Mouse (Mus musculus) neural tube, embryonic 12.5 days (tissue): ENCODE data around the gene Gm42517. TPM values are rescaled to one million over a fixed set of nuclear protein-coding genes. Genes with fewer than 3 reads are reported as not detected.
A peak's percentile ranks its signal among the peaks of the same experiment; 100 is the strongest.

Experiments used
- ATAC-seq: fragments of 200-750 bp; cut with Nextera tagmentation; 2 replicates; pipeline ENCODE4 v1.8.0; 2017; ENCODE audit warnings: low read depth, mild to moderate bottlenecking, moderate TSS enrichment, moderate library complexity; ENCODE audit not compliant: low FRiP score
- H3K27ac ChIP-seq: fragments of 300-500 bp; sonication (generic); 2 replicates; pipeline ENCODE4 v1.5.1; 2016
- H3K27me3 ChIP-seq: fragments of 300-500 bp; sonication (generic); replicated peaks from 2 replicates; pipeline ENCODE4 v1.6.1; 2016; ENCODE audit warnings: mild to moderate bottlenecking
- H3K36me3 ChIP-seq: fragments of 300-500 bp; sonication (generic); 2 replicates; pipeline ENCODE4 v1.6.1; 2016; ENCODE audit warnings: mild to moderate bottlenecking
- H3K4me1 ChIP-seq: fragments of 300-500 bp; sonication (generic); 2 replicates; pipeline ENCODE4 v1.6.1; 2016
- H3K4me2 ChIP-seq: fragments of 300-500 bp; sonication (generic); replicated peaks from 2 replicates; pipeline ENCODE4 v1.6.1; 2016; ENCODE audit warnings: mild to moderate bottlenecking
- H3K4me3 ChIP-seq: fragments of 300-500 bp; sonication (generic); 2 replicates; pipeline ENCODE4 v1.5.1; 2016
- H3K9ac ChIP-seq: fragments of 300-500 bp; sonication (generic); 2 replicates; pipeline ENCODE4 v1.6.1; 2016; ENCODE audit warnings: mild to moderate bottlenecking
- H3K9me3 ChIP-seq: fragments of 300-500 bp; sonication (generic); 2 replicates; pipeline ENCODE4 v1.6.1; 2016; ENCODE audit warnings: mild to moderate bottlenecking
- WGBS: fragments of 180-500 bp; shearing (Covaris S2); methylation state at CpG from one replicate; pipeline ENCODE4 v1.1.7; 2016; 5-methylcytosine and 5-hydroxymethylcytosine counted together
- polyA plus RNA-seq: library from polyadenylated mRNA; unstranded; fragments of >200 nt; fragmentation: Nextera tagmentation; extraction: Ambion mirVana; gene quantifications from 2 replicates; pipeline ENCODE4 v1.2.1, GENCODE M21; 2016

Gene Gm42517
- polyA plus RNA-seq, 1 experiment from 2014 or later = 0.51 TPM

- Histone ChIP-seq H3K9ac (no peak overlapping the region), H3K4me3 (peak overlapping the region; percentile 26), H3K27me3 (peaks cover 85% of the 10 kb centered on the region), H3K4me2 (peak overlapping the region; percentile 96), H3K4me1 (peaks cover 27% of the 10 kb centered on the region), H3K9me3 (no peaks in the 10 kb centered on the region), H3K36me3 (no peaks in the 10 kb centered on the region), H3K27ac (no peak overlapping the region)
- ATAC-seq = no peak
- WGBS = under 1% methylated on average over 49 of the region's 49 CpGs
Measured at GRCm38 (mm10) chr5:108368851-108369621, 1.3 kb upstream of the Gm42517 start.

DNA sequence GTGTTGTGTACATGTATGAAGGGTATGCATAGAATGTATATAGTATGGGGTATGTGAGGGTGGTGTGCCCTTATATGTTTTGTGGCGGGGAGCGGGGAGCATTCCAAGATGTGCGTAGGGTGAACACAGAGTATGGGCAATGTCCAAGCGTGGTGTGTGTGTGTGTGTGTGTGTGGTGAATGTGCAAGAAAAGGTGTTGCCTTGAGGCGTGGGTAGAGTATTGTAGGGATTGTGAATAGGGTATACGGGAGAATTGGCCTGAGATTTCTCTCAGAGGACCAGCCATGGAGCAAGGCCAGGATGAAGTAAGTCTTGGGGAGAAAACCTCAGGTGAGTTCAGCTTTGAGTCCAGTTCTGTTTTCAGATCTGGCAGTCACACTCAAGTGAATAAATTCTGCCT, 724 bp upstream of the Gm42517 start:
- 6% methylated on average over 6 of the region's 6 CpGs for WGBS
- Histone ChIP-seq H3K27me3 (peaks cover 88% of the 10 kb centered on the region), H3K4me2 (peak overlapping the region; percentile 96), H3K36me3 (no peaks in the 10 kb centered on the region), H3K9me3 (no peaks in the 10 kb centered on the region), H3K27ac (no peak overlapping the region), H3K4me1 (peaks cover 27% of the 10 kb centered on the region), H3K4me3 (peak overlapping the region; percentile 26; the same call in 1 of the 2 replicates), H3K9ac (no peak overlapping the region)
- peak; percentile 23; the same call in 1 of the 2 replicates for ATAC-seq

GRCm38 (mm10) chr5:108366984-108367841, 509 bp downstream of the Gm42517 start:
- Histone ChIP-seq H3K4me2 (peak overlapping the region; percentile 96), H3K27me3 (peaks cover 89% of the 10 kb centered on the region), H3K27ac (no peak overlapping the region), H3K36me3 (no peaks in the 10 kb centered on the region), H3K4me1 (peaks cover 27% of the 10 kb centered on the region), H3K4me3 (peak overlapping the region; percentile 55), H3K9me3 (no peaks in the 10 kb centered on the region), H3K9ac (peak overlapping the region; percentile 56)
- peak; percentile 55 for ATAC-seq
- WGBS = under 1% methylated on average over 92 of the region's 100 CpGs

DNA sequence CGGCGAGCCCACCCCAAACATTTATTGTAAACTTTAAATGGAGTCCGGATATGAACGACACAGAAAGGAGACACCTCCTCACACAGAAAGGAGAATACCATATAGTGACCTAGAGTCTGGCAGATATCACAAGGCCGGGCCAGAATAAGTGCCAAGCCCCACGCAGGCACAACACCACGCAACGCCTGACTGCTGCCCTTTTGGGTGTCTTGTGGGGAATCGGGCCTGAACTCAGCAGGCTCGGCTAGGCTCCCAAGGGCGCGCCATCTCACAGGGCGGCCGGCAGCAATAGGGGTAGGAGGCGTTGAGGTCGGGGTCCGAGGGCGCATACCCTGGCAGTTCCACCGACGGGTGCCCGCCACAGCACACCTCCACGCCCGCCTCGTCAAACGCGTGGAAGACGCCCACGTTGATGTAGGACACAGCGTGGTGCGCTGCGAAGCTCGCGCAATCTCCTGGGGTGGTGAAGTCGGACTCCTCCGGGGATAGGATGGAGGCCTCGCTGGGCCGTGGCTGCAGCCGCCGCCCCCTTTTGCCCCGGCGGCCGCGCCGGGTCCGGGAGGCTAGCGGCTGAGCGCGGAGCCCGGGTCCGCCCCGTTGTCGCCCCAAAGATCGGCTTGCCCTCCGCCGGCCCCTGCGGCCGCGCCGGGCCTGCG, 1.3 kb downstream of the Gm42517 start:
- no peaks in the 10 kb centered on the region for H3K9me3 ChIP-seq
- peaks cover 27% of the 10 kb centered on the region for H3K4me1 ChIP-seq
- 2% methylated on average over 60 of the region's 60 CpGs for WGBS
- H3K27ac ChIP-seq = no peak overlapping the region
- H3K4me2 ChIP-seq = peak overlapping the region; percentile 96
- H3K36me3 ChIP-seq = no peaks in the 10 kb centered on the region
- H3K27me3 ChIP-seq = peaks cover 82% of the 10 kb centered on the region
- H3K9ac ChIP-seq = peak overlapping the region; percentile 56
- ATAC-seq = peak; percentile 7; the same call in 1 of the 2 replicates
- H3K4me3 ChIP-seq = peak overlapping the region; percentile 55

GRCm38 (mm10) chr5:108362330-108362729, 5.4 kb downstream of the Gm42517 start:
- Histone ChIP-seq H3K4me2 (no peak overlapping the region), H3K4me3 (no peak overlapping the region)

DNA sequence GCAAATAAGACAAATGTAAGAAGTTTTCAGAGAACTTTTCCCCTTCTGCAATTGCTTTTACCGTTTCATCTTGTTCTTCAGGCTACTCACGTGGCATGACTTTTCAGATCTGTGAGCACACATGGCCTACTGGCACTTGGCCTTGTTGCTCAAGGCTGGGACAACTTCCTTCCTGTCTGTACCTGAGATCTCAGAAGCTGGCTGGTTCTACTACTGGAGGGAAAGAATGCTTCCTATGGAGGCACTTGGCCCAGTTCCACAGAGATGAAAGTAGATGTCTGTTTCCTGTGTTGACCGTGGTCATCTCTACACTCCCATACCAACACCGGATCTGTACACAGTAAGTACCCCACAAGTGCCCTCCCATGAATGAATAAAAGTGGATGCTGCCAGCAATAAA, 7.5 kb downstream of the Gm42517 start:
- Histone ChIP-seq H3K9me3 (no peaks in the 10 kb centered on the region), H3K27me3 (peaks cover 24% of the 10 kb centered on the region), H3K27ac (no peak overlapping the region), H3K4me1 (no peaks in the 10 kb centered on the region), H3K4me3 (no peak overlapping the region), H3K36me3 (no peaks in the 10 kb centered on the region), H3K9ac (no peak overlapping the region), H3K4me2 (no peak overlapping the region)
- no peak for ATAC-seq
- 85% methylated on average over 4 of the region's 4 CpGs for WGBS

More at GRCm38 (mm10) chr5:108362330-108362729, 5.4 kb downstream of the Gm42517 start:
- WGBS = 32% methylated on average over 3 of the region's 3 CpGs
- Histone ChIP-seq H3K9ac (no peak overlapping the region), H3K9me3 (no peaks in the 10 kb centered on the region), H3K4me1 (peaks cover 12% of the 10 kb centered on the region), H3K36me3 (no peaks in the 10 kb centered on the region), H3K27ac (no peak overlapping the region), H3K27me3 (peaks cover 44% of the 10 kb centered on the region)
- ATAC-seq = no peak

DNA sequence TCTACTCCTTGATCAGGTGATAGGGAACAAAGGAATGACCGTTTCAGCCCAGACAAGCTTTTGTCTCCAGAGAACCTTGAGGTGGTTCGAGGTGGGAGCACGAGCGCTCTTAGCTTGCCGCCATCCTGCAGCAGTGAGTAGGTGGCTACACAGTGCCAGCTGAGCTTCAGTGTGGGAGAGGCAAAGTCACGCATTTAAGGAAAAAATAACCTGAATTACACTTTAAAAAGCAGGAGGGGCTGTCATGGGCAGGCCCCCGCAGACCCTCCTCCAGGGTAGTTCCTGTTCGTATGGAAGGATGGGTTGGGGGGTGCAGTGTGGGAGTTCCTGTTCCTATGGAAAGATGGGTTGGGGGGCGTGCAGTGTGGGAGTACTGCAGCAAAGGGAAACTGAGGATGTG, 8.2 kb downstream of the Gm42517 start:
- ATAC-seq = no peak
- H3K4me2 ChIP-seq = no peak overlapping the region
- H3K36me3 ChIP-seq = no peaks in the 10 kb centered on the region
- no peak overlapping the region for H3K9ac ChIP-seq
- H3K27ac ChIP-seq = no peak overlapping the region
- H3K4me3 ChIP-seq = no peak overlapping the region
- H3K27me3 ChIP-seq = peaks cover 16% of the 10 kb centered on the region
- 90% methylated on average over 9 of the region's 9 CpGs for WGBS
- H3K4me1 ChIP-seq = no peaks in the 10 kb centered on the region
- H3K9me3 ChIP-seq = no peaks in the 10 kb centered on the region

GRCm38 (mm10) chr5:108357862-108358261, 9.9 kb downstream of the Gm42517 start:
- Histone ChIP-seq H3K27ac (no peak overlapping the region), H3K9me3 (no peaks in the 10 kb centered on the region), H3K27me3 (peaks cover 2% of the 10 kb centered on the region; the same call in 1 of the 2 replicates), H3K9ac (no peak overlapping the region), H3K4me2 (no peak overlapping the region), H3K4me3 (no peak overlapping the region), H3K36me3 (no peaks in the 10 kb centered on the region), H3K4me1 (no peaks in the 10 kb centered on the region)
- no peak for ATAC-seq
- 91% methylated on average over 1 of the region's 1 CpGs for WGBS

GRCm38 (mm10) chr5:108354056-108354455, 13.7 kb downstream of the Gm42517 start:
- Histone ChIP-seq H3K4me3 (no peak overlapping the region), H3K9ac (no peak overlapping the region), H3K27me3 (no peaks in the 10 kb centered on the region), H3K9me3 (no peaks in the 10 kb centered on the region), H3K27ac (no peak overlapping the region), H3K4me2 (no peak overlapping the region), H3K36me3 (peaks cover 7% of the 10 kb centered on the region), H3K4me1 (no peaks in the 10 kb centered on the region)
- ATAC-seq = no peak
- 77% methylated on average over 2 of the region's 2 CpGs for WGBS

- Histone ChIP-seq H3K36me3 (peaks cover 30% of the 10 kb centered on the region), H3K9ac (no peak overlapping the region), H3K4me2 (no peak overlapping the region), H3K4me1 (no peaks in the 10 kb centered on the region), H3K27me3 (no peaks in the 10 kb centered on the region), H3K4me3 (no peak overlapping the region), H3K27ac (no peak overlapping the region), H3K9me3 (no peaks in the 10 kb centered on the region)
- 94% methylated on average over 9 of the region's 9 CpGs for WGBS
- no peak for ATAC-seq
Measured at GRCm38 (mm10) chr5:108349511-108350148, 18.1 kb downstream of the Gm42517 start.

- Histone ChIP-seq H3K27ac (no peak overlapping the region), H3K4me3 (no peak overlapping the region), H3K9ac (no peak overlapping the region), H3K27me3 (no peaks in the 10 kb centered on the region), H3K36me3 (peaks cover 38% of the 10 kb centered on the region), H3K4me2 (no peak overlapping the region), H3K4me1 (no peaks in the 10 kb centered on the region), H3K9me3 (no peaks in the 10 kb centered on the region)
- no peak for ATAC-seq
- WGBS = 88% methylated on average over 6 of the region's 6 CpGs
Measured at GRCm38 (mm10) chr5:108347843-108348242, 19.9 kb downstream of the Gm42517 start.
